Mouse (Mus musculus) limb, embryonic 10.5 days (tissue): ENCODE measurements at regions not wholly inside any gene's neighbourhood (a gene's known extent, or its start where the extent isn't known, plus 50 kb on each side); places are given as distances from the start of the nearest gene placed in this dataset.
A peak's percentile ranks its signal among the peaks of the same experiment; 100 is the strongest.

Source experiments
- DNase-seq: peaks from one replicate; pipeline ENCODE4 v3.0.0-alpha.2; 2017; ENCODE audit warnings: low spot score
- H3K27ac ChIP-seq: fragments of 300-500 bp; sonication (generic); 2 replicates; pipeline ENCODE4 v1.5.1; 2016; ENCODE audit warnings: mild to moderate bottlenecking
- H3K27me3 ChIP-seq: fragments of 300-500 bp; sonication (generic); 2 replicates; pipeline ENCODE4 v1.6.1; 2016; ENCODE audit warnings: low read depth, mild to moderate bottlenecking; ENCODE audit not compliant: poor library complexity, severe bottlenecking
- H3K36me3 ChIP-seq: fragments of 300-500 bp; sonication (generic); 2 replicates; pipeline ENCODE4 v1.6.1; 2016; ENCODE audit warnings: mild to moderate bottlenecking, moderate library complexity
- H3K4me1 ChIP-seq: fragments of 300-500 bp; sonication (generic); 2 replicates; pipeline ENCODE4 v1.6.1; 2016
- H3K4me3 ChIP-seq: fragments of 300-500 bp; sonication (generic); 2 replicates; pipeline ENCODE4 v1.5.1; 2016; ENCODE audit warnings: mild to moderate bottlenecking, moderate library complexity
- H3K9me3 ChIP-seq: fragments of 300-500 bp; sonication (generic); replicated peaks from 2 replicates; pipeline ENCODE4 v1.6.1; 2016; ENCODE audit warnings: mild to moderate bottlenecking
- WGBS: fragments of 180-500 bp; shearing (Covaris S2); methylation state at CpG from one replicate; pipeline ENCODE4 v1.1.7; 2016; 5-methylcytosine and 5-hydroxymethylcytosine counted together

DNA sequence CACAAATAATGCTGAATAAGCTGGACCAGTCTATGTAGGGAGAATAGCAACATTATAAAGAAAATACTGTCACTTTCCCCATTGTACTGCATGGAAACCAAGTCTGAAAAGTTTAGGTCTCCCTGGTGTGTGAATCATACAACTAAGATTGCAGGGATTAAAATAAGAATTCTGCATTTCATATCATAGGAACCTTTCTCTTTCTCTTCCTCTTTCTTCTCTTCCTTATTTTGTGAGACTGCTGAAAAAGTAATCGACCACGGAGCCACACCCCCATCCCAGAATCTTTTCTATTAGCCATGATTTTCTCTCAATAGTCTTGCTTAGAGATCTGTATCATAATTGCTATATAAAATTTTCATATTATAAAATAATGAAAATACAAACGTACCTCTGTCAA, 118.4 kb upstream of the Paip1 start:
- H3K27ac ChIP-seq = no peak overlapping the region
- H3K4me1 ChIP-seq = no peaks in the 10 kb centered on the region
- no peaks in the 10 kb centered on the region for H3K9me3 ChIP-seq
- H3K27me3 ChIP-seq = no peaks in the 10 kb centered on the region
- H3K4me3 ChIP-seq = no peak overlapping the region
- WGBS = 89% methylated on average over 3 of the region's 3 CpGs
- H3K36me3 ChIP-seq = no peaks in the 10 kb centered on the region
- DNase-seq = no peak

DNA sequence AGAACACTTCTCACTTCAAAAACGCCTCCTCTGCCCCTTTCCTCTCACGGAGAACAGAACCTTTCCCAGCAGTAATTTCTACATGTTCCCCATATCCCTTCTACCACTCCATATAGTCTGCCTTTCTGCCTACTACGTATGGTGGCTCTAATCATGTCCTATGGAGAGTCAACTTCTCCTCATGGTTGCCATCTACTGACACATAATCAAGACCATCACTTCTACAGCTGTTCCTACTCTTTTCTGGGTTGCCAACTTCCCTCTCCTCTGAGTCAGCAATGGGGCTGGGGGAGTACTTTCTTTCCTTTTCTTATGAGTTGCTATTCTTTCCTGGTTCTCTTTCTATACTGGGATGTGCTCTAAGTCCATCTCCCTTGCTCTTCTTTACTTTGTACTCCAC, 114.0 kb upstream of the Paip1 start:
- H3K4me1 ChIP-seq = no peaks in the 10 kb centered on the region
- no peak for DNase-seq
- H3K4me3 ChIP-seq = no peak overlapping the region
- no peaks in the 10 kb centered on the region for H3K36me3 ChIP-seq
- H3K9me3 ChIP-seq = no peaks in the 10 kb centered on the region
- WGBS = 84% methylated on average over 3 of the region's 3 CpGs
- no peaks in the 10 kb centered on the region for H3K27me3 ChIP-seq
- no peak overlapping the region for H3K27ac ChIP-seq

DNA sequence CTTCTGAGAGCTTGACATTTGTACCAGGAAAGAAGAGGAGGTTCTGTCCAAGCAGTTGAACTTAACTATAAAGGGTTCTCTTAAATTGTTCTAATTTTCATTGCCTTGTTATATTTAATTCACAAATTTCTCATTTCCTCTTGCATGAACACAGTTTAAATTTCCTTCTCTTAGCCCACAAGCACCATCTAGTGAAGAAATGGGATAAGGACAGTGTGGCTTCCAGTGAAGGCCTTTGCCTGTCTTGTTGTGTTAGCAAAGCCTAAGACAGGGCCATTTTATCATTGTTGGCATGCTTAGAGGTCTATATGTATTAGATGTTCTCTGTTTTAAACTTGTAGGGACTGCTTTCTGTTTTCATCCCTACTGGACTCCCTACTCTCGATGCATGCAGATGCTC, 110.0 kb upstream of the Paip1 start:
- no peaks in the 10 kb centered on the region for H3K36me3 ChIP-seq
- H3K4me1 ChIP-seq = no peaks in the 10 kb centered on the region
- no peaks in the 10 kb centered on the region for H3K27me3 ChIP-seq
- DNase-seq = no peak
- no peak overlapping the region for H3K4me3 ChIP-seq
- no peak overlapping the region for H3K27ac ChIP-seq
- no peaks in the 10 kb centered on the region for H3K9me3 ChIP-seq
- 93% methylated on average over 1 of the region's 1 CpGs for WGBS

DNA sequence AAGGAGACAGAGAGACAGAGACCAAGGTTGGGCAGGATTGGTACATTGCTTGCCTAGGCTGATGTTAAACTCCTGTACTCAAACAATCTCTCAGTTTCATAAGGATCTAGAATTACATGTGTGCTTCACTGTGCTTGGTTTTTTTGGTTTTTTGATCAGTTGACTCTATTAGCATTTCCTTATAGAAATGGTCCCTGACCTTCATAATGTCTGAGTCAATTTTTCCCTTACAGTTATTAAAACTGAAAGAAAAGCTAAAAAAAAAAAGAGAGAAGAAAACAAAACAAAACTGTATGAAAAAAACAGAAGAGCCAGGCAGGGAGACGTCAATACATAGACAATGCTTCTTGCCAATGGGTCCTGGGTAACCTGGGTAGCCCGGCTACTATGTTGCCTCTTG, 102.9 kb upstream of the Paip1 start:
- Histone ChIP-seq H3K4me1 (no peaks in the 10 kb centered on the region), H3K9me3 (no peaks in the 10 kb centered on the region), H3K36me3 (no peaks in the 10 kb centered on the region), H3K27me3 (no peaks in the 10 kb centered on the region), H3K4me3 (no peak overlapping the region), H3K27ac (no peak overlapping the region)
- WGBS = 91% methylated on average over 2 of the region's 2 CpGs
- no peak for DNase-seq

DNA sequence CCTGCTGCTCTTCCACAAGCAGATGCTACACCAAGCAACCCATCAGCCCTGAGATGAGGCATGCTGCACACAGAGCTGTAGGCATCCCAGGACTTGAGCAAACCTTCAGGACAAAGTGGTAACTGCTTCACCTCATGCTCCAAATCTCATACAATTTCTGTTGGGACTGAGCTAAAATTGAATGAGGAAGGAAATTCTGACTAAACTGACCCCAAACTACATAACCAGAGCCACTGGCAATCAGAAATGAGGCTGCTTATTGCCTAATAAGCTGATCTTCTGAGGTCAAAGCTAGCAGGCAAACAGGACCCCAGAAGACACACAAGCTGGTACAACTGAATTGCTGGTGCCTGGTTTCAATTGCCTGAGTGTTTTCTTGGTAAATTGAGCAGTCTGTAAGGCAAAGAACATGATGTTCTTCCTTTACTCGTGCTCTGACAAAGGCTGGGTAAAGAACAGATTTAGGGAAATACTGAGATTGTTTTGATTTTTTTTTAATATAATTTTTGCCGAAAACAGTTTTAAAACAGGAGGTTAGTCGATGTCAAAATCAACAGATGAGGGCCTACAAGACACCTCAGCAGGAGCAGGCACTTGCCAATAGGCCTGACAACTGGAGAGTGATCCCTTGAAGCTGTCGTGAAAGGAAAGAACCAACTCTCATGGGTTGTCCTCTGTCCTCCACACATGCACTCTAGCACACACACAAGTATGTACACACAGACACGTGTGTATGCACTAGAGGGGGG, 101.3 kb upstream of the Paip1 start:
- Histone ChIP-seq H3K27ac (no peak overlapping the region), H3K4me3 (no peak overlapping the region), H3K4me1 (no peaks in the 10 kb centered on the region), H3K9me3 (no peaks in the 10 kb centered on the region), H3K27me3 (no peaks in the 10 kb centered on the region), H3K36me3 (no peaks in the 10 kb centered on the region)
- 84% methylated on average over 5 of the region's 5 CpGs for WGBS
- DNase-seq = no peak

DNA sequence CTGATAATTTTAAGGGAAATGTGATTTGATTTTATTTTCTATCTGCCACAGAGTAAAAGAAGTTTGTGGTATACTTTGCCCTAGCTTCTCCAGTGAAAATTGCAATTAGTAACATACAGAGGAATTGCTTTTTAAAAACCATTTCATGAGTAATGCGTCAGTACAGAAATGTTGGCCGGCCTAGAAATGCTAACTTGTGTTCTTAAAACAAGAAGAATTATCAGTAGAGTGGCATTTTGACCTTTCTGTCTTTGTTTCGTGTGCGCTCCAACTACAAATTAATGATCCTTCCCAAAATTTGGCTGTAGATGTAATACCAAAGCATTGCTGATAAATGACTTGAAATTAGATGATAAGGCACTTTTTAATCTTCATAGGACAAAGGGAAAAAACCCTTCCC, 99.7 kb upstream of the Paip1 start:
- H3K4me3 ChIP-seq = no peak overlapping the region
- DNase-seq = no peak
- 93% methylated on average over 4 of the region's 4 CpGs for WGBS
- H3K9me3 ChIP-seq = no peaks in the 10 kb centered on the region
- no peaks in the 10 kb centered on the region for H3K4me1 ChIP-seq
- H3K36me3 ChIP-seq = peaks cover under 1% of the 10 kb centered on the region; the same call in 1 of the 2 replicates
- no peaks in the 10 kb centered on the region for H3K27me3 ChIP-seq
- H3K27ac ChIP-seq = no peak overlapping the region

DNA sequence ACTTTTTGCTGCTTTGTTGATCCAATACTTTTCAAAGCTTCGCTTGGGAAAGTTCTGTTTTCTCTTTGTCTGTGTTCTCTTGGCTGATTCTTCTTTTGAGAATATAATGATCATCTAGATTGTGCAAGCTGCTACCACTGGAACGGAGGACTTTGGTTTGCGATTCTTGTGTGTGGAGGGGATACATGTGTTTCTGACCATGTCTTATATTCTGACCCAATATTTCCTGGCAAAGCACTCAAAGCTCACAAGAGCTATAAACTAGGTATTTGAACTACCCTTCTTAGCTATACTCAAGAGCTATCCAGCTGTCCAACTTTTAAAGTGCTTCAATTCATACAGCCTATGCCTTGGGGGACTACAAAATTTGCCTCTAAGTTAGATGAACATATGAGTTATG, 96.6 kb upstream of the Paip1 start:
- no peaks in the 10 kb centered on the region for H3K27me3 ChIP-seq
- H3K36me3 ChIP-seq = peaks cover 23% of the 10 kb centered on the region
- no peaks in the 10 kb centered on the region for H3K4me1 ChIP-seq
- no peak for DNase-seq
- H3K9me3 ChIP-seq = no peaks in the 10 kb centered on the region
- H3K4me3 ChIP-seq = no peak overlapping the region
- WGBS = 95% methylated on average over 3 of the region's 3 CpGs
- no peak overlapping the region for H3K27ac ChIP-seq

DNA sequence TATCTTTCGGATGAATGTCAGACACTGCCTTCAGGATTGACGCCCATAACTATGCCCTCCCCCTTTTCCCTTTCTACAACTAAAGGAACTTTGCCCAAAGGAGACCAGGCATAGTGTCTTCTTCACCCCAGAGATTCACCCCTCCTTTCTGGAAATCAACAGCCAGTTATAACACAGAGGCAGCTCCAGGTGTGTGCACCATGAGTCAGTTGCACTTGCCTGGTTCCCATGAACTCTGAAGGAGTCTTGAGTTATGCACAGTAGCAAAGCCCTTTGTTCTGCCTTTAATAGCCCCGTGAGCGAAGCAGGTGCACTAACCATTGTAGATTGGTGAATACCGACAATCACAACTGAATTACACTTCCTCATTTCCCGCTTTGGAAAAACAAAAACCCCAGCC, 94.5 kb upstream of the Paip1 start:
- WGBS = 94% methylated on average over 6 of the region's 6 CpGs
- Histone ChIP-seq H3K27me3 (no peaks in the 10 kb centered on the region), H3K4me3 (no peak overlapping the region), H3K27ac (no peak overlapping the region), H3K36me3 (peaks cover 34% of the 10 kb centered on the region), H3K4me1 (no peaks in the 10 kb centered on the region), H3K9me3 (no peaks in the 10 kb centered on the region)
- DNase-seq = no peak

DNA sequence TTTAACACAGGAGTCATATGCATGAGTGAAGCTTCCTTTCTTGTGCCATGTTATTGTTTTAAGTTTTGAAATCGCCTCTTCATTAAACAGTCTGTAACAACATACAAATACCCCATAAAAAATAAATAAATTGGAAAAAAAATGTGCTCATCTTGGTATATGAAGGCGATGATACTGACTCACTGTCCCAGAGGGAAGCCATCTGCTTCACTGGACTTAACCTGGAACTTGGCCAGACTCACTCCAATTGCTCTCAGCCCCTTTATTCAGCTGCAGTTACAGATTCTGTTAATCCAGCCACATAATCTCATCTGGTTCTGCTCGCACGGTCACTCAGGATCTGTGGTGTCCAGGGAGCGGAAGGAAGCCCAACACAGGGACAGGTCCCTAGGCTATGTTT, 90.5 kb upstream of the Paip1 start:
- Histone ChIP-seq H3K27ac (no peak overlapping the region), H3K9me3 (no peaks in the 10 kb centered on the region), H3K27me3 (no peaks in the 10 kb centered on the region), H3K4me3 (no peak overlapping the region), H3K4me1 (no peaks in the 10 kb centered on the region), H3K36me3 (peaks cover 34% of the 10 kb centered on the region)
- 93% methylated on average over 5 of the region's 5 CpGs for WGBS
- DNase-seq = no peak

DNA sequence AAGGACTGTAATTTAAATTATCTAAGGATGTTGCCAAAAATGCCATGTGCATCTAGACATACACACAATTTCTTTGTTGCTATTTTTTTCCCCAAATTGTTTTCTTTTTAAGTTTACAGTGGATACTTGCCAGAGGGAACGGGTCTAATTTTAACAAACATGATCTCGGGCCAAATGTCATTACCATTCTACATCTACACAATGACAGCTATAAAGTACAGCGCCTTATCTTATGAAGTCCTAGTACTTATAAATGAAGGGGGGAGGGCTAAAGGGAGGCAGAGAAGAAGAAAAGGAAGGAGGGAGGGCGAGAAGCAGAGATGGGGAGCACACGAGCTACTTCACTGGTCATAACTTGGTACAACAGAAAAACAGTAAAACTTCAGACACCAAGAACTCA, 89.4 kb upstream of the Paip1 start:
- Histone ChIP-seq H3K4me3 (no peak overlapping the region), H3K4me1 (no peaks in the 10 kb centered on the region), H3K27me3 (no peaks in the 10 kb centered on the region), H3K9me3 (no peaks in the 10 kb centered on the region), H3K36me3 (peaks cover 31% of the 10 kb centered on the region), H3K27ac (no peak overlapping the region)
- DNase-seq = no peak
- 88% methylated on average over 5 of the region's 5 CpGs for WGBS

DNA sequence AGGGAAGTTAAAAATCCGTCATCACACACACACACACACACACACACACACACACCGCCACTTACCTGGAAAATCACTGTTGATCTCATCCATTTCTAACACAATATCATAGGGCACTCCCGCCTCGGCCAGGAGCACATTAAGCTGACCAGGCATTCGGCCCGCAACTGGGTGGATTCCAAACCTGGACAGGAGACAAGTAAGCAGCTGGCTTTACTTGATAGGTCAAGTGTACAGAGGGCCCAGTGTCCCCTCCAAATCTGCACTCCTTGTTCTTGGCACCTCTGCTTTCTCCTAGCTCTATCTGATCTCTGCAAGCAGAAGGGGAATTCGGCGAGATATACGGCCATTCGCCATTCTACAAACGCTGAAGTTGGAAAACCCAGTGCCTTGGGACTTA, 88.6 kb upstream of the Paip1 start:
- WGBS = 96% methylated on average over 11 of the region's 11 CpGs
- Histone ChIP-seq H3K27me3 (no peaks in the 10 kb centered on the region), H3K27ac (no peak overlapping the region), H3K9me3 (no peaks in the 10 kb centered on the region), H3K36me3 (peaks cover 30% of the 10 kb centered on the region), H3K4me1 (no peaks in the 10 kb centered on the region), H3K4me3 (no peak overlapping the region)
- DNase-seq = no peak

DNA sequence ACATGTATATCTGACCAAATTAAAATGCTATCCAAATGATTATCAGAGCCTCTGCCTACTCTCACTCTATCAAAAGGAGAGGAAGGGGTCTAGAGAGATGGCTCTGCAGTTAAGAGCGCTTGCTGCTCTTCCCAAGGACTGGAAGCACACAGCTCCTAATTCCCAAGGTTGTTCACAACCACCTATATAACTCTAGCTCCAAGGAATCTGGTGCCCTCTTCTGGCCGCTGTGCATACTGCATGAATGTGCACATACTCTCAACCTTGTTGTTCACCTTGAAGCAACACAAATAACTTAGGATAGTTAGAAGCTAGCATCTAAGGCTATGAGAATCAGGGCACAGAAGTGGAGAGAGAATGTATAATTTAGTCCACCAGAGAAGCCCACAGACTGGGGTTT, 86.6 kb upstream of the Paip1 start:
- DNase-seq = peak; percentile 79
- WGBS = 31% methylated on average over 2 of the region's 2 CpGs
- no peak overlapping the region for H3K4me3 ChIP-seq

DNA sequence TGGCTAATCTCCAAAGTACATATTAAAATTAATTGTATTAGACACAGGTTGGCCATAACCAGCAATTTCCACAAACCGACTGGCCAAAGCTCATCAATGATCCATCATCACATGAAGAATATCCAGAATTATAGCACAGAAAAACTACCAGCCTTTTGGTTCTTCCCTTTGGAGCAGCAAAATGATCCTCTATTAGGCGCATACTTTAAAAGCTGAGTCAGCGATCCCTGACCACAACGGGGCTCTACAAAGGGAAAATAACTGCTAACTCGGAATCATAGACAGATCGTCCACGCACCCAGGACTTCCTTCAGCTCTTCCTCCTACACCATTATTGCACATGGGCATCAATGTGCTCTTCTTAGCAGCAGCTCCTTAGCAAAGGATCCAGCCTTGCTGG, 85.6 kb upstream of the Paip1 start:
- Histone ChIP-seq H3K9me3 (no peaks in the 10 kb centered on the region), H3K4me3 (no peak overlapping the region), H3K27me3 (no peaks in the 10 kb centered on the region), H3K36me3 (peaks cover 13% of the 10 kb centered on the region), H3K27ac (no peak overlapping the region), H3K4me1 (no peaks in the 10 kb centered on the region)
- no peak for DNase-seq
- 92% methylated on average over 7 of the region's 7 CpGs for WGBS

More for the DNA sequence above, 86.6 kb upstream of the Paip1 start:
- no peak overlapping the region for H3K27ac ChIP-seq
- no peaks in the 10 kb centered on the region for H3K4me1 ChIP-seq
- no peaks in the 10 kb centered on the region for H3K27me3 ChIP-seq
- H3K36me3 ChIP-seq = peaks cover 16% of the 10 kb centered on the region
- H3K9me3 ChIP-seq = no peaks in the 10 kb centered on the region

DNA sequence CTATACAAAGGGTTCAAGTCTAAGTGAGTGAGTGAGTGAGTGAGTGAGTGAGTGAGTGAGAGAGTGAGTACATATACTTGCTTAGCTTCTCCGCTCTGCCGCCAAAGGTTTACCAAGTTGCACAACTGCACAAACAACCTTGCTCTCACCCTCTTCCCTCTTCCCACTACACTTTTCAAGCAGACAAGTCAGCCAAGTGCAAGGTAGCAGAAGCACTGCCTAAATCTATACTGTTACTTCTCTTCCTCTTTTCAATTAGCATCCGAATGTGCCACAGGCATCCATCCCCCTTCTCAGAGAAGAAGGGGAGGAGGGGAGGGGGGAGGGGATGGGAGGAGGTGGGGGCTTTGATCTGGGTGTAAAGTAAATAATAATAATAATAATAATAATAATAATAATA, 80.4 kb upstream of the Paip1 start:
- peaks cover 34% of the 10 kb centered on the region for H3K36me3 ChIP-seq
- no peak overlapping the region for H3K4me3 ChIP-seq
- H3K9me3 ChIP-seq = no peaks in the 10 kb centered on the region
- WGBS = 86% methylated on average over 3 of the region's 3 CpGs
- H3K27ac ChIP-seq = no peak overlapping the region
- no peaks in the 10 kb centered on the region for H3K27me3 ChIP-seq
- no peak for DNase-seq
- no peaks in the 10 kb centered on the region for H3K4me1 ChIP-seq
